Mouse (Mus musculus) liver, embryonic 12.5 days (tissue): Measurements from ENCODE around the gene Gm49661. TPM values are rescaled to one million over a fixed set of nuclear protein-coding genes. Genes with fewer than 3 reads are reported as not detected.

Experiments used
- ATAC-seq: fragments of 200-750 bp; cut with Nextera tagmentation; 2 replicates; pipeline ENCODE4 v1.8.0; 2017; ENCODE audit warnings: moderate number of reproducible peaks, mild to moderate bottlenecking, moderate library complexity
- H3K27ac ChIP-seq: fragments of 300-500 bp; sonication (generic); 2 replicates; pipeline ENCODE4 v1.5.1; 2016; ENCODE audit warnings: mild to moderate bottlenecking
- H3K27me3 ChIP-seq: fragments of 300-500 bp; sonication (generic); replicated peaks from 2 replicates; pipeline ENCODE4 v1.6.1; 2016; ENCODE audit warnings: mild to moderate bottlenecking, moderate library complexity
- H3K36me3 ChIP-seq: fragments of 300-500 bp; sonication (generic); 2 replicates; pipeline ENCODE4 v1.6.1; 2016; ENCODE audit warnings: mild to moderate bottlenecking, moderate library complexity
- H3K4me1 ChIP-seq: fragments of 300-500 bp; sonication (generic); 2 replicates; pipeline ENCODE4 v1.6.1; 2016
- H3K4me2 ChIP-seq: fragments of 300-500 bp; sonication (generic); 2 replicates; pipeline ENCODE4 v1.6.1; 2016; ENCODE audit warnings: mild to moderate bottlenecking, moderate library complexity
- H3K4me3 ChIP-seq: fragments of 300-500 bp; sonication (generic); 2 replicates; pipeline ENCODE4 v1.5.1; 2016; ENCODE audit warnings: mild to moderate bottlenecking, moderate library complexity
- H3K9ac ChIP-seq: fragments of 300-500 bp; sonication (generic); 2 replicates; pipeline ENCODE4 v1.6.1; 2016; ENCODE audit warnings: mild to moderate bottlenecking, moderate library complexity
- H3K9me3 ChIP-seq: fragments of 300-500 bp; sonication (generic); replicated peaks from 2 replicates; pipeline ENCODE4 v1.6.1; 2016; ENCODE audit warnings: mild to moderate bottlenecking, moderate library complexity
- WGBS: fragments of 180-500 bp; shearing (Covaris S2); methylation state at CpG from one replicate; pipeline ENCODE4 v1.1.7; 2016; ENCODE audit not compliant: insufficient replicate concordance; 5-methylcytosine and 5-hydroxymethylcytosine counted together
- polyA plus RNA-seq: library from polyadenylated mRNA; unstranded; fragments of >200 nt; fragmentation: Nextera tagmentation; extraction: Ambion mirVana; gene quantifications from 2 replicates; pipeline ENCODE4 v1.2.1, GENCODE M21; 2016

Gm49661 gene
- polyA plus RNA-seq, 1 experiment from 2014 or later, result not detected

DNA sequence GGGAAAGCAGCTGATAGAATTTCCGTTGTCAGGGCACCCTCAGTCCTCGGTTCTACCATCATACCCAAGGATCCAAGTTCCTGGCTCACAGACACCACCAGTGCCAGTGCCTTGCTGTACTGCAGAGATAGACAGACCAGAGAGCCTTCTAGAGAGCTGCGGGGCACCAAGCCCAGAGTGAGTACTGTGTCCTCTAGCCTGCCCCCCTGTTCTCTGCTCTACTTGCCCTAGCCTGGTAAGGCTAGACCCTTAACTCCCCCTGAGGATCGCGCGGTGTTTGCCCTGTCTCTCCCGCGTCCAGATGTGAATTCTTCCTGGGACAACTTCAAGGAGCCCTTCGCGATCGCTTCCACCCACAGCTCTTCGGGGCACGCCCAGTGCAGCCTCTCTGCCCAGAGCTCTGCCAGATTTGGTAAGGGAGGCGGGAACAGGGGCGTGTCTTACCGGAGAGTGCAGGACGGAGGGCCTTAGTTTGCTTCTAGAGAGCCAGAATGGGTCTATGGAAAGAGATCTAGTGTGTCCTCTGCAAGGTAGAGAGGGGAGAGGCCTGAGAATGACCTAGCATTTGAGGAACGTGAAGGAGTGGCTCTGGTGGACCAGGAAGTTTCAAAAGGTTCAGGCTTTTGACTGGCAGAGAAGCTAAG, 16.5 kb downstream of the Gm49661 start:
- peaks cover 60% of the 10 kb centered on the region for H3K27me3 ChIP-seq
- ATAC-seq, result peak; percentile 66
- H3K4me2 ChIP-seq, result peak overlapping the region; percentile 38
- no peaks in the 10 kb centered on the region for H3K9me3 ChIP-seq
- H3K9ac ChIP-seq, result no peak overlapping the region
- 0 out of 2 replicates have a peak overlapping the region, but pooled peaks have one; percentile 1 for H3K4me3 ChIP-seq
- no peak overlapping the region for H3K27ac ChIP-seq
- peaks cover 22% of the 10 kb centered on the region for H3K36me3 ChIP-seq
- peaks cover 12% of the 10 kb centered on the region for H3K4me1 ChIP-seq
- WGBS, result 6% methylated on average over 18 of the region's 18 CpGs

DNA sequence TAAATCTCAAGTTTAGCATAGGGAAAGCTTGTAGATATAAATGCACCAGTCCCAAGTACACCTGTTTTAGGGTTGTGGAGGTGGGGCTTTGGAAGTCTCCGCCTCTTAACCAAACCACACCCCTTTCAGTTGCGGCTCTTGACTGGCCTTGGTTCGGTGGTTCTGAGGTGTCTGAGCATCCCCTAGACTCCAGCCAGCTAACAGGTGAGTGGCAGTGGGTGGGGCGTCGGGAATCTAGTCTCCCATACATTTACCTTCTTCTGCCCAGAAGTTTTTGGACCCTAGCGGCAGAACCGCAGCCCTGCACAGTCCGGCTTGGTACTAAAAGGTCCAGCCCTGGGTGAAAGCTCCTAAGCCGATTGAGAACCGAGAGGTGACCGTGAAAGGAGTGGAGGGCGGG, 19.5 kb downstream of the Gm49661 start:
- H3K4me2 ChIP-seq, result no peak overlapping the region
- peaks cover 88% of the 10 kb centered on the region for H3K27me3 ChIP-seq
- no peak overlapping the region for H3K27ac ChIP-seq
- H3K36me3 ChIP-seq, result no peaks in the 10 kb centered on the region
- H3K4me3 ChIP-seq, result no peak overlapping the region
- peaks cover 32% of the 10 kb centered on the region for H3K4me1 ChIP-seq
- ATAC-seq, result no peak
- 16% methylated on average over 12 of the region's 12 CpGs for WGBS
- no peaks in the 10 kb centered on the region for H3K9me3 ChIP-seq
- H3K9ac ChIP-seq, result no peak overlapping the region

DNA sequence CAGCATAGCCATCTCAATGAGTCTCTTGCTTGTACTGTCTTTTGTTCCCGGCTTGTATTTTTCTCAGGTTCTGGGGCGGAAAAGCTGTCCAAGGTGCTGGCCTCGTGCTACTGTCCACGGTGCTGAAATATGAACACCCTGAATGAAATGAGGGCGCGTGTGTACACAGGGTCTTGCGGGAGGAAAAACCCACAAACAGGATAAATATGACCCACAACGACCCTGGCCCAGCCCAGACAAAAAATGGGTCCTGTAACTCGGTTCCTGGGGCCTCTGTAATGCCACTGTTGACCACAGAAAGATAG, 22.0 kb downstream of the Gm49661 start:
- H3K36me3 ChIP-seq, result no peaks in the 10 kb centered on the region
- WGBS, result 10% methylated on average over 9 of the region's 9 CpGs
- no peak overlapping the region for H3K9ac ChIP-seq
- no peak overlapping the region for H3K27ac ChIP-seq
- H3K9me3 ChIP-seq, result no peaks in the 10 kb centered on the region
- no peak for ATAC-seq
- H3K4me1 ChIP-seq, result peaks cover 32% of the 10 kb centered on the region
- no peak overlapping the region for H3K4me2 ChIP-seq
- H3K27me3 ChIP-seq, result peaks cover 94% of the 10 kb centered on the region
- no peak overlapping the region for H3K4me3 ChIP-seq

DNA sequence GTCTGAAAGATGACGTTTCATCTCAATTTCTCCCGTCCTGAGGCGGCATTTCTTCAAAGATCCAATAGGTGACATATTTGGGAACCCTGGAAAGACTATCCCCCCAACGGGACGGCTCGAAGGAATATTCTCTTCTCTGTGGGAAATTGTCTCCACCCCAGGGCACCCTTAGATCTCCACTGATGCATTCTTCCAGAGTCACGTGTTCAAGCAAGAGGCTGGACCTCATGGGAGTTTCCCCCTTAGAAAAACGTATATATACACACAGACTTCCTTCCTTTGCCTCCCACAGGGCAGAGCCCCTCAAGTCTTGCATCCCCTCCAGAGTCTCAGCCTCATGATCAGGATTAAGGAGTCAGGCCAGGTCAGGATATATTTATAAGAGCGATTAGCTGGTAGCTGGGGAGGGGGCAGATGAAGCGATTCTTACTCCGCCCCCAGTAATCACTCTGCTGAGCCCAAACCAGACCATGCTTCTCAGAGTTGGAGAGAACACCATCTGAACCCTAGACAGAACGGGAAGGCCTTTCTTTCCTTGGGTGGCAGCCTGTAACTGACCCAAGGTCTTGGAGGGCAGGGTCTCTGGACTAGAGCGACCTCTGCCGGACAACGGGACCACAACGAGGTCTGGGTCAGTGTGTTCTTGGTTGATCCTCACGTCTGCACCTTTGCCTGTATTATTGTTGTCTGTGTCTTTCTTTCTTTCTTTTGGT, 22.5 kb downstream of the Gm49661 start, which contains the start of gene Rtbdn:
Rtbdn (plus strand) TSS at position 464 of the 713 bp plus-strand sequence.
- 12% methylated on average over 17 of the region's 17 CpGs for WGBS
- Histone ChIP-seq H3K36me3 (no peaks in the 10 kb centered on the region), H3K27ac (no peak within 1 kb of the TSS), H3K4me3 (peak within 1 kb of the TSS; percentile 44), H3K4me1 (peaks cover 32% of the 10 kb centered on the region), H3K4me2 (peak within 1 kb of the TSS; percentile 67), H3K27me3 (peaks cover 94% of the 10 kb centered on the region), H3K9ac (no peak within 1 kb of the TSS), H3K9me3 (no peaks in the 10 kb centered on the region)
- no peak for ATAC-seq

DNA sequence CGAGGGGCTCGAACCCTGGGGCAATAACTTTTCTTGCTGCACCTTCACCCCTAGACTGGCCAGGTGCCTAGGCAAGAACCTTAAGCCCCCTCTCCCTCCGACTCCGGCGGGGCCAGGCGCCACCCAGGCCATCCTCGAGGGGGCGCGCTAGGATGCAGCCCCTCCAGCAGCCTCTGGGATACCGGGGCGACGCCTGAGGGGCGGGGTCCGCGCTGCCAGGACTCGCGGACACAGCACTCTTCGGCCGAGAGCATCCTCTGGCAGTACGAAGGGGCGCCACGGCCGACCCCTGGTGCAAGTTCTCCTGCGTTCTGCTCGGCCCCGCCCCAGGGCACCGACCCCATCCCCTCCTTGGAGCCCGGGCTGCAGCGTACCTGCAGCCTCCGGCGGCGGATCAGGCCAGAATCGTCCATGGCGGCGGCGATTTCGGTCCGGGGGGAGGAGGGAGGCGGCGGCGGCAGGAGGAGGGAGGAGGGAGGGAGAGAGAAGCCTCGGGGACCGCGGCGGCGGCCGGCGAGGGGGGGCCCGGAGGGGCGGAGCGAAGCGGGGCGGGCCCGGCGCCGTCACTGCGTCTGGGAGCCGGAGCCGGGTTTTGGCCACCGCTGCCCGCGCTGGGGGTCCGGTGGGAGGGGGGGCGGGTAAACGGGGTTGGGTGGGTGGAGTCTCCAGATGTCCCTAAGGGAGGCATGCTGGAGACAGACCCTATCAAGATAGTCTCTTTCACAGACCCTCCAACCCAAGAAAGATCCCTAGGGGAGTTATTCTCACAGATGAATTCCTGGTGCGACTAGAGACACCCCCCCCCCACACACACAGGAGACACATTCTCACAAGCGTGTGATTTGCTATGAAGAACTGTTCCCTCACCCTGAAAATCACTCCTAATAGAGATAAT, 23.4 kb downstream of the Gm49661 start:
- ATAC-seq, result peak; percentile 9; the same call in 1 of the 2 replicates
- WGBS, result under 1% methylated on average over 54 of the region's 67 CpGs
- no peak overlapping the region for H3K27ac ChIP-seq
- H3K27me3 ChIP-seq, result peaks cover 95% of the 10 kb centered on the region
- no peaks in the 10 kb centered on the region for H3K9me3 ChIP-seq
- H3K4me1 ChIP-seq, result peaks cover 32% of the 10 kb centered on the region
- peak overlapping the region; percentile 44 for H3K4me3 ChIP-seq
- H3K4me2 ChIP-seq, result peak overlapping the region; percentile 67
- H3K9ac ChIP-seq, result no peak overlapping the region
- no peaks in the 10 kb centered on the region for H3K36me3 ChIP-seq

DNA sequence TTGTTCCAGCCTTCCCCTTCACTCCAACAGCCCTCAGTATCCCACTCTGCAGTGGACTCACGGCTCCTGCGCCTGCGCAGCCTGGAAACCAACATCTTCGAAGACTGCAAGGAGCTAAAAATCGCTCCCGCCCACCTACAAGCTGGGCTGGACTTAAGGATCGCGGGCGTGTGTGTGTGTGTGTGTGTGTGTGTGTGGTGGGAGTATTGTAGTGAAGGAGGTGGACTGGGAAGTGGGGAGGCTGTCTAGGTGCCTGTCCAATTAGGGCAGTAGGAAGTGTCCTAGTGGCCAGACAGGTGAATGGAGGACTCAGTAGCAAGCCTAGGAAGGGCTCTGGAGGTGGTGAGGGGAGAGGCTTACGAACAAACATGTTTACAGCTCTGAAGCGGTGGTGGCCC, 24.0 kb downstream of the Gm49661 start:
- Histone ChIP-seq H3K4me3 (peak overlapping the region; percentile 44; the same call in 1 of the 2 replicates), H3K4me2 (peak overlapping the region; percentile 67; the same call in 1 of the 2 replicates), H3K36me3 (no peaks in the 10 kb centered on the region), H3K9ac (no peak overlapping the region), H3K9me3 (no peaks in the 10 kb centered on the region), H3K27ac (no peak overlapping the region), H3K27me3 (peaks cover 95% of the 10 kb centered on the region), H3K4me1 (peaks cover 32% of the 10 kb centered on the region)
- peak; percentile 16; the same call in 1 of the 2 replicates for ATAC-seq
- WGBS, result 10% methylated on average over 11 of the region's 11 CpGs

DNA sequence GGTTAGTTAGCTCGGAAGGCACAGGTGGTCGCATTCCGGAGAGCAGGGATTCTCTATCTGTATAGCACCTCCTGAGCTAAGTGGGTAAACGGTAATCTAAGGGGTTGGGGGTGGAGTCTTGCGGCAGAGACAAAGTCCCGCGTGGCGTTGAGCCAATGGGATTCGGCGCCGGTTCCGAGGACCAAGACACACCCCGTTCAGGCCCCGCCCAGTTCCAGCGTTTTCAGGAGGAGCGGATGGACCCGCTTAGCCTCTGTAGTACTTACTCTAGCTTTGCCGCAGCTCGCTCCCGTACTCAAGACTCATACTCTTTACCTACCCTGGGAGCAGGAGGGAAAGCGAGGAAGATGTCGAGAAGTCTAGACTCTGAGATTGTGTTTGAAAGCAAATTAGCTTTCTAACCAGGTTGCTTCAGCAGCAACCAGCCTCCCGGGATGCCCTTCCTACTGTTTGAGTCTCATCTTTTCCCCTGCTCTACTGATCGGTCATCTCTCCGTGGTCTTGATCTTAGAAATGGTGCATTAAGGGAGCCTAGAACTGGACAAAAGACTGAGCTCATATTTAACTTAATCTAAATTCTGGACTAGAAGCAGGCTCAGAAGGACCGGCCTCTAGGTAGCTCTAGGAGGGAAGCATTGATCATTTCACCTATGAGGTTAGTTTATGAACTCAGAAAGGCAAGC, 24.6 kb downstream of the Gm49661 start:
- H3K36me3 ChIP-seq, result no peaks in the 10 kb centered on the region
- no peaks in the 10 kb centered on the region for H3K9me3 ChIP-seq
- H3K4me3 ChIP-seq, result peak overlapping the region; percentile 7
- no peak overlapping the region for H3K27ac ChIP-seq
- peaks cover 29% of the 10 kb centered on the region for H3K4me1 ChIP-seq
- H3K9ac ChIP-seq, result no peak overlapping the region
- ATAC-seq, result peak; percentile 85
- WGBS, result 4% methylated on average over 26 of the region's 26 CpGs
- peaks cover 95% of the 10 kb centered on the region for H3K27me3 ChIP-seq
- peak overlapping the region; percentile 43 for H3K4me2 ChIP-seq

DNA sequence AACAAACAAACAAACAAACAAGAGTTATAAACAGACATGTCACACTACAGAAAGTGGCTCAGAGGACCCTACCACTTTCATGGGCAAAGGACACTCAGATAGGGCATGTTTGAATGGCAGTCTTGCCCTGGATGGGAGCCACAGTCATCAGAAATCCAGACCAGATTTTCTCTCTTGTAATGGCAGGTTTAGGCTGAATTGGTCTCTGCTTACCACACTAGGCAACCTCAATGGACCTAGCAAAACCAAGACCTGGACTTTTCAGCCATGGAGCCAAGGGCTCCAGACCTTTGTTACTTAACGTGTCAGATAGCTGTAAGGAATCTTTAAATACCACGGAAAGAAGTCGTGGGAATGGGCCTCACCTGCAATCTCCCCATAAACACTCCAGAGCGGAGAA, 25.5 kb downstream of the Gm49661 start:
- Histone ChIP-seq H3K4me1 (peaks cover 29% of the 10 kb centered on the region), H3K4me2 (no peak overlapping the region), H3K4me3 (no peak overlapping the region), H3K27me3 (peaks cover 96% of the 10 kb centered on the region), H3K9ac (no peak overlapping the region), H3K36me3 (no peaks in the 10 kb centered on the region), H3K9me3 (no peaks in the 10 kb centered on the region), H3K27ac (no peak overlapping the region)
- WGBS, result 17% methylated on average over 4 of the region's 4 CpGs
- no peak for ATAC-seq

DNA sequence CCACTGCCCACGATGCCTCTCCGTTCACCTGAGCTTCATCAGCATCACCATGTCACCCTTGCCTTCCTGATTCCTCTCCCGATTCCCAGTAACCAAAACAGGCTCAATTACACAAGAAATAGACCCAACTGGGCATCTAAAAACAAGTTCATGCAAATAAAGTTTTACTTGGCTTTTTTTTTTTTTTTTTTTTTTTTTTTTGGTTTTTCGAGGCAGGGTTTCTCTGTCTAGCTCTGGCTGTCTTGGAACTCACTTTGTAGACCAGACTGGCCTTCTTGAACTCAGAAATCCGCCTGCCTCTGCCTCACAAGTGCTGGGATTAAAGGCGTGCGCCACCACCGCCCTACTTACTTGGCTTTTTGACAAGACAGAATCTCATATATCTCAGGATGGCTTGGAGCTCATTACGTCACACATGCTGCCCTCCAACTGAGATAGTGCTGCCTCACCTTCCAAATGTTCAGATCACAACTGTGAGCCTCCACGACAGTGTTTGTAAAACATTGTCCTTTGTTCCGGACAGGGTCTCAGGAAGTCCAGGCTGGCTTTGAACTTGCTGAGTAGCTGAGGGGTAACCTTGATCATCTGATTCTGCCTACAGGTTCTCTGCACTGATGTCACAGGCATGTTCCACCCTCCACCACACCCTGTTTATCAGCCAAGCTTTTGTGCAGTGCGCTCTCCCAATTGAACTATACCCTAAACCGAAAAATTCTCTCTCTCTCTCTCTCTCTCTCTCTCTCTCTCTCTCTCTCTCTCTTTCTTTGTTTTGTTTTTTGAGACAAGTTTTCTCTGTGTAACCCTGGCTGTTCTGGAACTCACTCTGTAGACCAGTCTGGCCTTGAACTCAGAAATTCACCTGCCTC, 31.4 kb downstream of the Gm49661 start:
- H3K27ac ChIP-seq, result no peak overlapping the region
- H3K27me3 ChIP-seq, result peaks cover 96% of the 10 kb centered on the region
- H3K36me3 ChIP-seq, result no peaks in the 10 kb centered on the region
- H3K4me2 ChIP-seq, result peak overlapping the region; percentile 82
- no peak overlapping the region for H3K9ac ChIP-seq
- 47% methylated on average over 13 of the region's 13 CpGs for WGBS
- ATAC-seq, result no peak
- peaks cover 38% of the 10 kb centered on the region for H3K4me1 ChIP-seq
- H3K9me3 ChIP-seq, result no peaks in the 10 kb centered on the region
- H3K4me3 ChIP-seq, result 0 out of 2 replicates have a peak overlapping the region, but pooled peaks have one; percentile 55

DNA sequence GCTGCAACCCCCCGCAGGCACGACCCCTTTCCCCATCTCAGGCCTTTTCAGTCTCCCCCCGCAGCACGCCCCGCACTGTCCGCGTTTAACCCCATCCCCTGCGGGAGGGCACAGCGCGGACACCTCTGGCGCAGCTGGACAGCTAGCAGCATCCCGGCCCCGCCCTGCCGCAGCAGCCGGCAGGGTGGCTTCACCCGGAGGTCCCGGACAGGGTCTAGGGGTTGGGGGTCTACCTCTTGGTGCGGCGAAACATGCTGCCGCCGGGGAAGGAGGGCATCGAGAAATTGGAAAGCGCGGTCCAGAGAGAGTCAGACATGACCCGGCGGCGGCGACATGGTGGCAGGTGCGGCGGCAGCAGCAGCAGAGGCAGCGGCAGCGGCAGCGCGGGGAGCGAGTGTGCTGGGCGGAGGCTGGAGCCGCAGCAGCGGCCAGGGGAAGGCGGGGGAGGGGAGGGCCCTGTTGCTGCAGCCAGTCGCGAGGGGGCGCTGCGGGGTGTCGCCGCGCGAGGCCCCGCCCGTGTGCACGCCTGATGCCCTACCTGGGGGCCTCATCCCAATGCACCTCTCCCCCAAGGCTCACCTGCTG, 32.2 kb downstream of the Gm49661 start, which contains the start of gene Mast1:
Mast1 (minus strand) TSS at position 398 of the 585 bp plus-strand sequence.
- ATAC-seq, result peak; percentile 73
- Histone ChIP-seq H3K36me3 (no peaks in the 10 kb centered on the region), H3K27me3 (peaks cover 99% of the 10 kb centered on the region), H3K4me2 (peak within 1 kb of the TSS; percentile 82), H3K9me3 (no peaks in the 10 kb centered on the region), H3K27ac (no peak within 1 kb of the TSS), H3K9ac (0 out of 2 replicates have a peak within 1 kb of the TSS, but pooled peaks have one; percentile 32), H3K4me1 (peaks cover 38% of the 10 kb centered on the region), H3K4me3 (peak within 1 kb of the TSS; percentile 55)
- 4% methylated on average over 50 of the region's 50 CpGs for WGBS
